Mouse (Mus musculus): ENCODE measurements around the gene Insl6.

GRCm38 (mm10) chr19:29323416-29324049 lies 1.6 kb downstream of the Insl6 start:
- TF ChIP-seq CTCF (IDR thresholded peaks at IDR 0.05; ENCODE audit: borderline replicate concordance, control insufficient read depth, extremely low read depth, insufficient read depth, low read length, poor library complexity): no peak
- no peak for TF ChIP-seq POLR2A (IDR thresholded peaks at IDR 0.05; ENCODE audit: control insufficient read depth, extremely low read depth, insufficient read depth, low read length, poor library complexity)
